In the genomic region with DNA sequence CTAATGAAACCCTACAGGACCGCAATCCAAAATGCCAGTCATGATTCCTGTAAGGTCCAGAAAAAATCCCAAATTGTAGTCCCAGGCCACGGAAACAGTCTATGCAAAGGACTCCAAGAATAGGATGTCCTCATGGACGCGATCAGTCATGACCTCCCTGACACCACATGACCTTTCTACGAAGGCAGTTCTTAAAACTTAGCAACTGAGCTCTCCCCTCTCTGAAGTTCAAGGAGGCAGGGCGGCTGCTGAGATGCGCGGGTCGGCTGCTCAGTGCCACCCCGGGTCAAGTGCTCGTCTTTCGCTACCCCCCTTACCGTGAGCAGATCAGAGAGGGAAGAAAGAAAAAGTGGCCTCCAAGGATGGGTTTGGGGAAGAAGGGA, we compare ENCODE assay signal across 8 mouse cellular contexts. TPM values are rescaled to one million over a fixed set of nuclear protein-coding genes. Genes with fewer than 3 reads are reported as not detected.
A peak's percentile ranks its signal among the peaks of the same experiment; 100 is the strongest.
DNase-seq lines count a peak whose midpoint lies in the region; ATAC-seq and TF ChIP-seq lines count a peak whose summit lies in the region.

No protein-coding gene starts in this region.

- no peaks in the 10 kb centered on the region for H3K27me3 ChIP-seq in intestine, embryonic 14.5 days (replicated peaks; ENCODE audit: control insufficient read depth, insufficient read depth, low read length)

- no peak for TF ChIP-seq CTCF in left cerebral cortex, adult 2 months (IDR thresholded peaks at IDR 0.05)
- no peak for TF ChIP-seq CTCF in cortical plate, adult 2 months (IDR thresholded peaks at IDR 0.05; ENCODE audit: extremely low read depth, insufficient read depth, low read length)

- peak overlapping the region; percentile 86 for H3K4me3 ChIP-seq in left cerebral cortex, adult 2 months
- H3K4me3 ChIP-seq in cortical plate, adult 2 months (ENCODE audit: insufficient read depth, low read length) = peak overlapping the region; percentile 53
- H3K4me3 ChIP-seq in intestine, embryonic 14.5 days (ENCODE audit: low read depth, low read length) = peak overlapping the region; percentile 87

- H3K4me1 ChIP-seq in cortical plate, adult 2 months (ENCODE audit: control insufficient read depth, insufficient read depth, low read length) = no peaks in the 10 kb centered on the region
- peaks cover 25% of the 10 kb centered on the region for H3K4me1 ChIP-seq in intestine, embryonic 14.5 days (replicated peaks; ENCODE audit: control insufficient read depth, insufficient read depth, low read length)

- H3K9ac ChIP-seq in intestine, embryonic 14.5 days (ENCODE audit: low read length) = peak overlapping the region; percentile 93

- ATAC-seq in intestine, embryonic 14.5 days (replicated peaks; ENCODE audit: low FRiP score, low TSS enrichment, low read depth) = no peak
- ATAC-seq in monocyte, adult 5-6 weeks (replicated peaks; ENCODE audit: insufficient number of reproducible peaks, low FRiP score, low TSS enrichment, poor library complexity, severe bottlenecking) = peak; percentile 52
- no peak; the same call in none of the 2 replicates for ATAC-seq in cerebellum, adult (ENCODE audit: insufficient number of reproducible peaks, low FRiP score, low TSS enrichment)

- peak overlapping the region; percentile 99 for H3K27ac ChIP-seq in left cerebral cortex, adult 2 months
- H3K27ac ChIP-seq in cortical plate, adult 2 months (ENCODE audit: insufficient read depth, low read length) = peak overlapping the region; percentile 96
- peak overlapping the region; percentile 97 for H3K27ac ChIP-seq in intestine, embryonic 14.5 days (ENCODE audit: low read depth)

- no peak for DNase-seq in left cerebral cortex, adult 2 months (ENCODE audit: extremely low spot score in 1 of 2, low spot score in 2 of 2)
- DNase-seq in left cerebral cortex, adult 8-10 months (ENCODE audit: low spot score in 2 of 2) = no peak
- DNase-seq in intestine, embryonic 14.5 days (ENCODE audit: low spot score) = no peak
- no peak for DNase-seq in thymus, postnatal 14 days
- no peak for DNase-seq in left cerebral cortex, postnatal 14 days (ENCODE audit: low spot score in 2 of 2)

- under 1% methylated on average over 13 of the region's 13 CpGs for WGBS in intestine, embryonic 14.5 days

- peaks cover 10% of the 10 kb centered on the region for H3K36me3 ChIP-seq in intestine, embryonic 14.5 days (ENCODE audit: control insufficient read depth, insufficient read depth, low read length)

- no peaks in the 10 kb centered on the region for H3K9me3 ChIP-seq in intestine, embryonic 14.5 days (ENCODE audit: control insufficient read depth, low read length)

- TF ChIP-seq POLR2A in cortical plate, adult 2 months (IDR thresholded peaks at IDR 0.05; ENCODE audit: extremely low read depth, insufficient read depth, low read length) = no peak

- peak overlapping the region; percentile 70 for H3K4me2 ChIP-seq in intestine, embryonic 14.5 days (ENCODE audit: low read length)

- intact Hi-C loops in left cerebral cortex, adult 2 months (cut with DNase I) = loop anchor here (1.0 to 10.0 kb wide), 6 partner anchors 46 to 453 kb away; partner anchors contain the start of genes Hsph1 and Katnal1
- intact Hi-C loops in left cerebral cortex, postnatal 14 days (cut with DNase I) = loop anchor here (2.0 to 10.0 kb wide), 3 partner anchors 133 to 371 kb away; partner anchors contain the start of gene Wdr95

RNA-seq across cellular contexts. Expression of gene Uspl1, which starts 0.4 kb away (rescaled TPM):
- 10 to 100 TPM; 40.6 to 44.1 TPM for total RNA-seq in left cerebral cortex, adult 2 months (2021)
- 10 to 100 TPM; 39.9 to 45.5 (median 41.6) TPM for total RNA-seq in left cerebral cortex, adult 8-10 months (2022)
- polyA plus RNA-seq in cortical plate, adult 2 months (2012; rRNA removed) = 25.6 and 25.9 TPM in 2 replicates
- 43.9 and 54.4 TPM in 2 replicates for polyA plus RNA-seq in intestine, embryonic 14.5 days (2014; fragmentation: Nextera tagmentation; extraction: Ambion mirVana)
- 55.5 to 70.2 TPM (median 59.1 TPM) in 3 replicates for total RNA-seq in monocyte, adult 5-6 weeks (2017)
- 10 to 100 TPM; 43.6 to 48.1 TPM for total RNA-seq in left cerebral cortex, postnatal 14 days (2021)

RNA-seq across cellular contexts. Expression of gene Hmgb1, which starts 0.6 kb away (rescaled TPM):
- total RNA-seq in left cerebral cortex, adult 2 months (2021) = 100 to 1,000 TPM; 125 to 128 TPM
- total RNA-seq in left cerebral cortex, adult 8-10 months (2022) = 100 to 1,000 TPM; 120 to 137 (median 132) TPM
- 173 and 188 TPM in 2 replicates for polyA plus RNA-seq in cortical plate, adult 2 months (2012; rRNA removed)
- 1,358 and 1,458 TPM in 2 replicates for polyA plus RNA-seq in intestine, embryonic 14.5 days (2014; fragmentation: Nextera tagmentation; extraction: Ambion mirVana)
- total RNA-seq in monocyte, adult 5-6 weeks (2017) = 536 to 650 TPM (median 623 TPM) in 3 replicates
- total RNA-seq in left cerebral cortex, postnatal 14 days (2021) = 100 to 1,000 TPM; 157 to 159 TPM
